Mouse (Mus musculus) ES-Bruce4 (cell line): ENCODE measurements around the gene Kansl2.

Experiments used
- CTCF ChIP-seq: IDR thresholded peaks from one replicate; pipeline ENCODE4 v1.8.1; 2011; ENCODE audit warnings: low read depth, low read length
- EP300 ChIP-seq: IDR thresholded peaks from 2 replicates; pipeline ENCODE4 v1.6.1; 2011; ENCODE audit warnings: low read depth, low read length; ENCODE audit not compliant: insufficient read depth
- POLR2A ChIP-seq: IDR thresholded peaks from one replicate; pipeline ENCODE4 v1.8.1; 2011; ENCODE audit warnings: low read length; ENCODE audit not compliant: insufficient read depth

DNA sequence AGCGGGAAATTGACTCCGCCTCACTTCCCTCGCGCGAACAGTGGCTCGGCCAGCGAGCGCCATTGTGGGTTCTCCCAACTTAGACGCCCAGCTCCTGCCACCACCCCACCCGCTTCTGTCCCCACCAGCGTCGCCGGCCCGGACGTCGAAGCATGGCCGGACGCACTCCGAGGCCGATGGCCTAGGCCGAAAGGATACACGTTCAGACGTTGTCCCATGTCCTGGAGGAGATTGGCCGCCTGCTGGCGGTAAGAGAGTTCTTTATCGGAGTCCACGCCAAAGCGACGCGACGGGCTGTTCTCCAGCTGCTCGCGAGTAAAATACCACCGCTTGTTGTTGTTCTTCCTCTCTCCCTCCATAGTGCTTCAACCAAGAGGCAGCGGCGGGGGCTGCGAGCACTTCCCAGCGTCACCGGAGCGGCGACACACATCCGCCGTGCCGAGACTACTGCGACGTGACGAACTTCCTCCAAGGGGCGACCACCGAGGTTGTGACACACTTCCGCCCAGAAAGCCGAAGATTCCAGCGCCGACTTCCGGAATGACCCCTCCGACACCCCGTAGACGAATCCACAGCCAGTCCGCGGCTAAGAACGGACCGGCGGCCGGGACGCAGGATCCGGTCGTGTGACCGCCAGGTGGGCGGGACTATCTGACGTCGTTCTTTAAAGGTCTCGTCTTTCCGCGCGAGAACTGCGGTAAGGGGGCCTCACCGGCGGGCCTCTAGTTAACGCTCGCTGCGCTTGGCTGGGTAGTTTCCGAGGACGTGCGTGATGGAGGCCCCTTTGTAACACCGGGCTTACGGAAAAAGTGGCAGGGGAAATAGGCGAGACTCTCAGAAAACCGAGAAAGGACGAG is 33.4 kb upstream of the Kansl2 start:
- peak; percentile 93 for TF ChIP-seq POLR2A
- no peak for TF ChIP-seq CTCF
- peak; percentile 42; the same call in 1 of the 2 replicates for TF ChIP-seq EP300
